Mouse (Mus musculus) embryonic facial prominence, embryonic 10.5 days (tissue): Measurements from ENCODE around the gene Crip1. TPM values are rescaled to one million over a fixed set of nuclear protein-coding genes. Genes with fewer than 3 reads are reported as not detected.

Source experiments
- DNase-seq: peaks from one replicate; pipeline ENCODE4 v3.0.0-alpha.2; 2017; ENCODE audit warnings: low spot score
- H3K27ac ChIP-seq: fragments of 300-500 bp; sonication (generic); replicated peaks from 2 replicates; pipeline ENCODE4 v1.5.1; 2016; ENCODE audit warnings: mild to moderate bottlenecking
- H3K27me3 ChIP-seq: fragments of 300-500 bp; sonication (generic); replicated peaks from 2 replicates; pipeline ENCODE4 v1.6.1; 2016; ENCODE audit warnings: low read depth, mild to moderate bottlenecking; ENCODE audit not compliant: poor library complexity, severe bottlenecking
- H3K36me3 ChIP-seq: fragments of 300-500 bp; sonication (generic); replicated peaks from 2 replicates; pipeline ENCODE4 v1.6.1; 2016; ENCODE audit warnings: mild to moderate bottlenecking, moderate library complexity
- H3K4me1 ChIP-seq: fragments of 300-500 bp; sonication (generic); 2 replicates; pipeline ENCODE4 v1.6.1; 2016
- H3K4me3 ChIP-seq: fragments of 300-500 bp; sonication (generic); 2 replicates; pipeline ENCODE4 v1.5.1; 2016; ENCODE audit warnings: mild to moderate bottlenecking, moderate library complexity
- H3K9me3 ChIP-seq: fragments of 300-500 bp; sonication (generic); 2 replicates; pipeline ENCODE4 v1.6.1; 2016; ENCODE audit warnings: mild to moderate bottlenecking
- WGBS: fragments of 180-500 bp; shearing (Covaris S2); methylation state at CpG from one replicate; pipeline ENCODE4 v1.1.7; 2016; 5-methylcytosine and 5-hydroxymethylcytosine counted together
- polyA plus RNA-seq: library from polyadenylated mRNA; unstranded; fragments of >200 nt; fragmentation: Nextera tagmentation; extraction: Ambion mirVana; gene quantifications from 2 replicates; pipeline ENCODE4 v1.2.1, GENCODE M21; 2016

Crip1 gene
- polyA plus RNA-seq, 1 experiment from 2014 or later = 57.1 TPM

GRCm38 (mm10) chr12:113142021-113142975 is 3.8 kb upstream of the Crip1 start:
- peak; percentile 67 for DNase-seq
- Histone ChIP-seq H3K9me3 (no peaks in the 10 kb centered on the region), H3K36me3 (peaks cover 38% of the 10 kb centered on the region), H3K4me3 (peak overlapping the region; percentile 60), H3K4me1 (peaks cover 74% of the 10 kb centered on the region), H3K27me3 (peaks cover 61% of the 10 kb centered on the region), H3K27ac (peak overlapping the region; percentile 86)
- 22% methylated on average over 15 of the region's 15 CpGs for WGBS

GRCm38 (mm10) chr12:113143164-113143563 is 3.0 kb upstream of the Crip1 start:
- Histone ChIP-seq H3K36me3 (peaks cover 29% of the 10 kb centered on the region), H3K27me3 (peaks cover 70% of the 10 kb centered on the region), H3K27ac (0 out of 2 replicates have a peak overlapping the region, but pooled peaks have one; percentile 10), H3K9me3 (no peaks in the 10 kb centered on the region), H3K4me3 (peak overlapping the region; percentile 60), H3K4me1 (peaks cover 75% of the 10 kb centered on the region)
- 60% methylated on average over 7 of the region's 7 CpGs for WGBS
- DNase-seq = no peak

GRCm38 (mm10) chr12:113144001-113144756 is 1.9 kb upstream of the Crip1 start:
- H3K4me3 ChIP-seq = no peak overlapping the region
- H3K4me1 ChIP-seq = peaks cover 73% of the 10 kb centered on the region
- H3K27me3 ChIP-seq = peaks cover 80% of the 10 kb centered on the region
- 80% methylated on average over 20 of the region's 20 CpGs for WGBS
- H3K27ac ChIP-seq = no peak overlapping the region
- H3K9me3 ChIP-seq = no peaks in the 10 kb centered on the region
- peaks cover 19% of the 10 kb centered on the region for H3K36me3 ChIP-seq
- DNase-seq = peak; percentile 45

- peaks cover 87% of the 10 kb centered on the region for H3K27me3 ChIP-seq
- H3K36me3 ChIP-seq = peaks cover 19% of the 10 kb centered on the region
- no peak for DNase-seq
- 91% methylated on average over 16 of the region's 16 CpGs for WGBS
- H3K4me1 ChIP-seq = peaks cover 69% of the 10 kb centered on the region
- H3K27ac ChIP-seq = no peak overlapping the region
- no peak overlapping the region for H3K4me3 ChIP-seq
- no peaks in the 10 kb centered on the region for H3K9me3 ChIP-seq
These were observed 1.2 kb upstream of the Crip1 start for GRCm38 (mm10) chr12:113144886-113145285.

GRCm38 (mm10) chr12:113145591-113145990 is 525 bp upstream of the Crip1 start:
- Histone ChIP-seq H3K4me3 (no peak overlapping the region), H3K27me3 (peaks cover 90% of the 10 kb centered on the region), H3K9me3 (no peaks in the 10 kb centered on the region), H3K36me3 (peaks cover 19% of the 10 kb centered on the region), H3K27ac (no peak overlapping the region), H3K4me1 (peaks cover 61% of the 10 kb centered on the region)
- DNase-seq = no peak
- whole genome bisulfite sequencing = 87% methylated on average over 5 of the region's 5 CpGs

GRCm38 (mm10) chr12:113147481-113147880 is 1.4 kb downstream of the Crip1 start:
- Histone ChIP-seq H3K27ac (no peak overlapping the region), H3K36me3 (peaks cover 19% of the 10 kb centered on the region), H3K4me3 (no peak overlapping the region), H3K27me3 (peaks cover 90% of the 10 kb centered on the region), H3K9me3 (no peaks in the 10 kb centered on the region), H3K4me1 (peaks cover 54% of the 10 kb centered on the region)
- no peak for DNase-seq
- 88% methylated on average over 8 of the region's 8 CpGs for WGBS

- H3K27ac ChIP-seq = no peak overlapping the region
- DNase-seq = no peak
- H3K4me1 ChIP-seq = peaks cover 46% of the 10 kb centered on the region
- peaks cover 18% of the 10 kb centered on the region for H3K36me3 ChIP-seq
- peaks cover 90% of the 10 kb centered on the region for H3K27me3 ChIP-seq
- H3K9me3 ChIP-seq = no peaks in the 10 kb centered on the region
- WGBS = 39% methylated on average over 16 of the region's 16 CpGs
- H3K4me3 ChIP-seq = no peak overlapping the region
These were observed 2.4 kb downstream of the Crip1 start for GRCm38 (mm10) chr12:113148381-113149035.

GRCm38 (mm10) chr12:113149341-113149740 is 3.2 kb downstream of the Crip1 start:
- Histone ChIP-seq H3K4me3 (no peak overlapping the region), H3K4me1 (peaks cover 44% of the 10 kb centered on the region), H3K9me3 (no peaks in the 10 kb centered on the region), H3K27ac (no peak overlapping the region), H3K36me3 (peaks cover 10% of the 10 kb centered on the region), H3K27me3 (peaks cover 93% of the 10 kb centered on the region)
- DNase-seq = no peak
- WGBS = 72% methylated on average over 4 of the region's 4 CpGs

GRCm38 (mm10) chr12:113149896-113150295 is 3.8 kb downstream of the Crip1 start:
- H3K27ac ChIP-seq = no peak overlapping the region
- H3K4me3 ChIP-seq = no peak overlapping the region
- H3K36me3 ChIP-seq = peaks cover 4% of the 10 kb centered on the region
- no peaks in the 10 kb centered on the region for H3K9me3 ChIP-seq
- peaks cover 48% of the 10 kb centered on the region for H3K4me1 ChIP-seq
- peaks cover 99% of the 10 kb centered on the region for H3K27me3 ChIP-seq
- WGBS = 66% methylated on average over 3 of the region's 3 CpGs
- DNase-seq = no peak

GRCm38 (mm10) chr12:113150591-113150990 is 4.5 kb downstream of the Crip1 start:
- no peak for DNase-seq
- Histone ChIP-seq H3K9me3 (no peaks in the 10 kb centered on the region), H3K36me3 (no peaks in the 10 kb centered on the region; the same call in 1 of the 2 replicates), H3K27me3 (peaks cover 96% of the 10 kb centered on the region), H3K4me3 (no peak overlapping the region), H3K27ac (no peak overlapping the region), H3K4me1 (peaks cover 55% of the 10 kb centered on the region)
- 81% methylated on average over 4 of the region's 4 CpGs for WGBS

GRCm38 (mm10) chr12:113151046-113151445 is 4.9 kb downstream of the Crip1 start:
- H3K27me3 ChIP-seq = peaks cover 91% of the 10 kb centered on the region
- WGBS = 75% methylated on average over 8 of the region's 8 CpGs
- no peak overlapping the region for H3K27ac ChIP-seq
- no peaks in the 10 kb centered on the region for H3K9me3 ChIP-seq
- H3K36me3 ChIP-seq = no peaks in the 10 kb centered on the region
- H3K4me3 ChIP-seq = peak overlapping the region; percentile 65; the same call in 1 of the 2 replicates
- H3K4me1 ChIP-seq = peaks cover 53% of the 10 kb centered on the region
- no peak for DNase-seq

- Histone ChIP-seq H3K36me3 (no peaks in the 10 kb centered on the region), H3K4me3 (peak overlapping the region; percentile 65), H3K27ac (peak overlapping the region; percentile 63), H3K4me1 (peaks cover 49% of the 10 kb centered on the region), H3K27me3 (peaks cover 84% of the 10 kb centered on the region), H3K9me3 (no peaks in the 10 kb centered on the region)
- 1% methylated on average over 36 of the region's 36 CpGs for WGBS
- DNase-seq = peak; percentile 65
These were observed 5.7 kb downstream of the Crip1 start for GRCm38 (mm10) chr12:113151661-113152271.
